Mouse (Mus musculus) testis, adult 2 months (tissue): Measurements from ENCODE around the gene Foxr2.

Source experiments
- CTCF ChIP-seq: fragments of 200-500 bp; IDR thresholded peaks from 2 replicates; pipeline ENCODE4 v1.5.1; 2012; ENCODE audit warnings: low read depth, mild to moderate bottlenecking, inconsistent platforms, low read length, moderate library complexity; ENCODE audit not compliant: control insufficient read depth, insufficient read depth, insufficient replicate concordance
- POLR2A ChIP-seq: fragments of 200-500 bp; IDR thresholded peaks from 2 replicates; pipeline ENCODE4 v1.6.1; 2012; ENCODE audit warnings: low read depth, mild to moderate bottlenecking, inconsistent platforms, low read length, moderate library complexity; ENCODE audit not compliant: control insufficient read depth

- TF ChIP-seq CTCF (no peak), POLR2A (no peak)
Observed at GRCm38 (mm10) chrX:153142656-153143055, 24.1 kb downstream of the Foxr2 start.
